Mouse (Mus musculus) intestine, embryonic 15.5 days (tissue): Measurements from ENCODE around the gene Nupl2. TPM values are rescaled to one million over a fixed set of nuclear protein-coding genes. Genes with fewer than 3 reads are reported as not detected.

Source experiments
- ATAC-seq: fragments of 200-750 bp; cut with Nextera tagmentation; 2 replicates; pipeline ENCODE4 v1.8.0; 2017; ENCODE audit warnings: moderate TSS enrichment, moderate library complexity
- H3K27ac ChIP-seq: fragments of 300-500 bp; sonication (generic); 2 replicates; pipeline ENCODE4 v1.5.1; 2015; ENCODE audit warnings: mild to moderate bottlenecking, inconsistent platforms
- H3K27me3 ChIP-seq: fragments of 300-500 bp; sonication (generic); replicated peaks from 2 replicates; pipeline ENCODE4 v1.6.1; 2015; ENCODE audit warnings: inconsistent platforms
- H3K36me3 ChIP-seq: fragments of 300-500 bp; sonication (generic); 2 replicates; pipeline ENCODE4 v1.6.1; 2015; ENCODE audit warnings: inconsistent platforms
- H3K4me1 ChIP-seq: fragments of 300-500 bp; sonication (generic); replicated peaks from 2 replicates; pipeline ENCODE4 v1.6.1; 2015; ENCODE audit warnings: inconsistent platforms
- H3K4me2 ChIP-seq: fragments of 300-500 bp; sonication (generic); replicated peaks from 2 replicates; pipeline ENCODE4 v1.6.1; 2015; ENCODE audit warnings: mild to moderate bottlenecking, inconsistent platforms
- H3K4me3 ChIP-seq: fragments of 300-500 bp; sonication (generic); replicated peaks from 2 replicates; pipeline ENCODE4 v1.5.1; 2015; ENCODE audit warnings: inconsistent platforms
- H3K9ac ChIP-seq: fragments of 300-500 bp; sonication (generic); 2 replicates; pipeline ENCODE4 v1.6.1; 2015; ENCODE audit warnings: inconsistent platforms
- H3K9me3 ChIP-seq: fragments of 300-500 bp; sonication (generic); 2 replicates; pipeline ENCODE4 v1.6.1; 2016; ENCODE audit warnings: inconsistent platforms
- WGBS: fragments of 180-500 bp; shearing (Covaris S2); methylation state at CpG from one replicate; pipeline ENCODE4 v1.1.7; 2015; 5-methylcytosine and 5-hydroxymethylcytosine counted together
- polyA plus RNA-seq: library from polyadenylated mRNA; unstranded; fragments of >200 nt; fragmentation: Nextera tagmentation; extraction: Ambion mirVana; gene quantifications from 2 replicates; pipeline ENCODE4 v1.2.1, GENCODE M21; 2015

Nupl2 gene
- polyA plus RNA-seq, 1 experiment from 2014 or later, result 12.8 TPM

DNA sequence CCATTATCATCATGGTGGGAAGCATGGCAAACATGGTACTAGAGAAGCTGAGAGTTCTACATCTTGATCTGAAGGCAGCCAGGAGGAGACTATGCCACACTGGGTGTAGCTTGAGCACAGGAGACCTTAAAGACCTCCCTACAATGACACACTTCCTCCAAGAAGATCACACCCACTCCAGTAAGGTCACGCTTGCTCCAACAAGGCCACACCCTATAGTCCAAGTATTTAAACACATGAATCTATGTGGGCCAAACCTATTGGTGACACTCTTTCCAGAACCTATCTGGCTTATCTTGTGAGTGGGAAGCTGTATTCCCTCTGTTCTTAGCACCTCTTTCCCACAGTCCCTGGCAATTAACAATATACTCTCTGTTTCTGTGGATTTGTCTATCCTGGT is 50.1 kb downstream of the Nupl2 start:
- ATAC-seq, result no peak

More for the DNA sequence above, 50.1 kb downstream of the Nupl2 start:
- no peaks in the 10 kb centered on the region for H3K4me1 ChIP-seq
- H3K9ac ChIP-seq, result no peak overlapping the region
- no peaks in the 10 kb centered on the region for H3K9me3 ChIP-seq
- no peak overlapping the region for H3K4me2 ChIP-seq
- H3K36me3 ChIP-seq, result no peaks in the 10 kb centered on the region
- no peak overlapping the region for H3K27ac ChIP-seq
- H3K4me3 ChIP-seq, result no peak overlapping the region
- H3K27me3 ChIP-seq, result no peaks in the 10 kb centered on the region
- WGBS, result 67% methylated on average over 1 of the region's 1 CpGs

Other genes starting within 250 kb of the Nupl2 start
- 14.3 and 16.1 TPM in 2 replicates for gene Fam126a, start 134.3 kb upstream of the Nupl2 start, polyA plus RNA-seq
- 32.5 and 39.5 TPM in 2 replicates for gene Klhl7, start 64.4 kb upstream of the Nupl2 start, polyA plus RNA-seq
- gene Kcnh2, start 186.6 kb downstream of the Nupl2 start, polyA plus RNA-seq, result 6.7 and 7.6 TPM in 2 replicates
- gene Nos3, start 199.8 kb downstream of the Nupl2 start, polyA plus RNA-seq, result 7.4 and 7.9 TPM in 2 replicates
- gene Atg9b, start 227.2 kb downstream of the Nupl2 start, polyA plus RNA-seq, result 1.6 and 2.4 TPM in 2 replicates
- gene Abcb8, start 228.7 kb downstream of the Nupl2 start, polyA plus RNA-seq, result 66.2 and 79.0 TPM in 2 replicates
- gene Asic3, start 248.4 kb downstream of the Nupl2 start, polyA plus RNA-seq, result 0.14 TPM in 1 of 2 replicates, not detected in the other